Mouse (Mus musculus) stomach, embryonic 16.5 days (tissue): ENCODE results near the gene Rnf26. TPM values are rescaled to one million over a fixed set of nuclear protein-coding genes. Genes with fewer than 3 reads are reported as not detected.

ENCODE experiments used
- ATAC-seq: fragments of 200-750 bp; cut with Nextera tagmentation; 2 replicates; pipeline ENCODE4 v1.8.0; 2017; ENCODE audit warnings: moderate number of reproducible peaks, moderate TSS enrichment; ENCODE audit not compliant: insufficient read depth, low FRiP score
- H3K27ac ChIP-seq: fragments of 300-500 bp; sonication (generic); 2 replicates; pipeline ENCODE4 v1.5.1; 2014; ENCODE audit warnings: low read length
- H3K27me3 ChIP-seq: fragments of 300-500 bp; sonication (generic); 2 replicates; pipeline ENCODE4 v1.6.1; 2014; ENCODE audit warnings: low read length, control low read depth, mixed read lengths; ENCODE audit not compliant: control insufficient read depth, insufficient read depth
- H3K36me3 ChIP-seq: fragments of 300-500 bp; sonication (generic); 2 replicates; pipeline ENCODE4 v1.6.1; 2014; ENCODE audit warnings: low read length; ENCODE audit not compliant: control insufficient read depth, insufficient read depth
- H3K4me1 ChIP-seq: fragments of 300-500 bp; sonication (generic); 2 replicates; pipeline ENCODE4 v1.6.1; 2014; ENCODE audit warnings: low read length, control low read depth, mixed read lengths; ENCODE audit not compliant: control insufficient read depth, insufficient read depth
- H3K4me2 ChIP-seq: fragments of 300-500 bp; sonication (generic); 2 replicates; pipeline ENCODE4 v1.6.1; 2014; ENCODE audit warnings: low read depth, low read length, mixed read lengths
- H3K4me3 ChIP-seq: fragments of 300-500 bp; sonication (generic); replicated peaks from 2 replicates; pipeline ENCODE4 v1.5.1; 2014; ENCODE audit warnings: mild to moderate bottlenecking, low read length
- H3K9ac ChIP-seq: fragments of 300-500 bp; sonication (generic); 2 replicates; pipeline ENCODE4 v1.6.1; 2014; ENCODE audit warnings: low read length
- H3K9me3 ChIP-seq: fragments of 300-500 bp; sonication (generic); replicated peaks from 2 replicates; pipeline ENCODE4 v1.6.1; 2016; ENCODE audit warnings: low read length, control low read depth; ENCODE audit not compliant: control insufficient read depth
- WGBS: fragments of 180-500 bp; shearing (Covaris S2); extraction: QIAGEN DNeasy Blood & Tissue Kit; methylation state at CpG from one replicate; pipeline ENCODE4 v1.1.7; 2014; 5-methylcytosine and 5-hydroxymethylcytosine counted together
- polyA plus RNA-seq: library from polyadenylated mRNA; unstranded; fragments of >200 nt; fragmentation: Nextera tagmentation; extraction: Ambion mirVana; gene quantifications from 2 replicates; pipeline ENCODE4 v1.2.1, GENCODE M21; 2015

Rnf26 gene
- polyA plus RNA-seq, 1 experiment from 2014 or later, result 42.3 TPM

DNA sequence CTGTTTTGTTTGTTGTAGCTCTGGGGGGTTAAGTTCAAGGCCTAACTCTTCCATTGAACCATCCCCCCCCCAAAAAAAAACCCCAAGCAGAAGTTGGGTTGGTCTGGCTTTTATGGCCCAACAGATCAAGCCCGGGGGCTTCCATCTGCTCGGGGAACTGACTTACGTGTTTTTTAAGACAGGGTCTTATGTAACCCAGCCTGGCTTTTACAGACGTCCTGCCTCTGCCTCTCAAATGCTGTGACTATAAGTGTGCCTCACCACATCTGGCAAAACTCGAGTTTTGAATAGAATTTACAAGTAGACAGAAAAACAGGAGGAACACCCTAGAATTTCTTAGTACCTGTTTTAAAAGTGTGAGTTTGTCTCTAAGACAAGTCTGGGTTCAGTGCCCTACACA, 31.7 kb downstream of the Rnf26 start:
- ATAC-seq, result no peak
- peaks cover 46% of the 10 kb centered on the region for H3K4me1 ChIP-seq

DNA sequence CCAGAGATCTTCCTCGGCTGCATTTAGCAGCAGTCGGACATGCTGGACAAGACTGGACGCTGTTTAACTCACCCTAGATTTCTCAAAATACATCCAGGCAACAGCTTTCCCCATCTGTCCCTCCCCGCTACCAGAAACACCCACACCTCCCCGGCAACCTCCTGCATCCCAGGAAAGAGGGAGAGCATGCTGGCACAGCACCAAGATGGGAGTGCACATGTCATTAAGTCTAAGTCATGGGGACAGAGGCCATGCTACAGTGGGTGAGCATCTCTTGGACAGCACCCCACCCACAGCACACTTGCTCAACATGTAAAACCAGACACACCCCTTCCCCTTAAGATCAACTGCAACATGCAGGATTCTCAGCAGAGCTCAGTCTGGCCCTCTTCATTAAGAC, 32.4 kb downstream of the Rnf26 start:
- Histone ChIP-seq H3K27ac (no peak overlapping the region), H3K36me3 (no peaks in the 10 kb centered on the region), H3K27me3 (no peaks in the 10 kb centered on the region), H3K9ac (no peak overlapping the region), H3K4me2 (no peak overlapping the region), H3K4me3 (no peak overlapping the region), H3K9me3 (no peaks in the 10 kb centered on the region), H3K4me1 (peaks cover 44% of the 10 kb centered on the region)
- 58% methylated on average over 5 of the region's 5 CpGs for WGBS
- no peak for ATAC-seq

More for the DNA sequence above, 31.7 kb downstream of the Rnf26 start:
- H3K9ac ChIP-seq, result no peak overlapping the region
- H3K9me3 ChIP-seq, result no peaks in the 10 kb centered on the region
- H3K36me3 ChIP-seq, result no peaks in the 10 kb centered on the region
- no peak overlapping the region for H3K27ac ChIP-seq
- no peak overlapping the region for H3K4me3 ChIP-seq
- H3K27me3 ChIP-seq, result no peaks in the 10 kb centered on the region
- no peak overlapping the region for H3K4me2 ChIP-seq
- 65% methylated on average over 5 of the region's 5 CpGs for WGBS

DNA sequence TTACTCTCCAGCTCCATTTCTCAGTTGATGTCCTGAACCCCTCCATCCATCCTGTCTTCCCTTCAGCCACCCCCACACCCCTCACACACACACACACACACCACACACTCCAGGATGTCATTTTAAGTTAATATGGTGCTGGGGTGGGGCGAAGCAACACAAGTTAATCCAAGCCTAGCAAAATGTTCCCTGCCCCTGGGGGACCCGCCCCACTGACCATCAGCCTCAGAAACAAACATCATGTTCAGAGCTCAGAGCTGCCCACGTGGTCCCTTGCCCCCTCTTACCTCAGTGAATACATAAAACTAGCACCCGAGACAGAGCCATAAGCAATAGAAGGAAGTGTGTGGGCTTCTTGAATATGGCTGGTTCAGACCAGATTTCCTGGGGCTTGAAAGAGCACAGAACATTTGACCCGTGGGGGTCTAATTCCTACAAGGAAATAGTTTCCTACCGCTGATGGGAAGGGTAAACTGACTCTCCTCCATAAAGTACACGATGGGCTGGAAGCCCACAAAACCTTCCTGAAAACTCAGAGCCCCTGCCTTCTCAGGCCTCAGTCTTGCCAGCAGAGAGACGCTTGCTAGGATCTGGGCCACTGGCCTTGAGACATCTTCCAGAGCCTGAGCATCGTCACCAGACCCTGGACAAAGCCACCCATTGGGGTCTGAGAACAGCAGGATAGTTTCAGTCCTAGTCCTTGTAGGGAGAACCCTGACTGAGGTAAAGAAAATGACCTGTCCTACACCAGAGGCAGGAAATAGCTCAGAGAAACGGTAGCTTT, 33.1 kb downstream of the Rnf26 start:
- no peak overlapping the region for H3K4me2 ChIP-seq
- H3K36me3 ChIP-seq, result no peaks in the 10 kb centered on the region
- no peak overlapping the region for H3K9ac ChIP-seq
- WGBS, result 58% methylated on average over 10 of the region's 10 CpGs
- H3K27me3 ChIP-seq, result no peaks in the 10 kb centered on the region
- ATAC-seq, result no peak
- H3K4me1 ChIP-seq, result peaks cover 39% of the 10 kb centered on the region
- H3K9me3 ChIP-seq, result no peaks in the 10 kb centered on the region
- H3K27ac ChIP-seq, result 0 out of 2 replicates have a peak overlapping the region, but pooled peaks have one; percentile 6
- no peak overlapping the region for H3K4me3 ChIP-seq

DNA sequence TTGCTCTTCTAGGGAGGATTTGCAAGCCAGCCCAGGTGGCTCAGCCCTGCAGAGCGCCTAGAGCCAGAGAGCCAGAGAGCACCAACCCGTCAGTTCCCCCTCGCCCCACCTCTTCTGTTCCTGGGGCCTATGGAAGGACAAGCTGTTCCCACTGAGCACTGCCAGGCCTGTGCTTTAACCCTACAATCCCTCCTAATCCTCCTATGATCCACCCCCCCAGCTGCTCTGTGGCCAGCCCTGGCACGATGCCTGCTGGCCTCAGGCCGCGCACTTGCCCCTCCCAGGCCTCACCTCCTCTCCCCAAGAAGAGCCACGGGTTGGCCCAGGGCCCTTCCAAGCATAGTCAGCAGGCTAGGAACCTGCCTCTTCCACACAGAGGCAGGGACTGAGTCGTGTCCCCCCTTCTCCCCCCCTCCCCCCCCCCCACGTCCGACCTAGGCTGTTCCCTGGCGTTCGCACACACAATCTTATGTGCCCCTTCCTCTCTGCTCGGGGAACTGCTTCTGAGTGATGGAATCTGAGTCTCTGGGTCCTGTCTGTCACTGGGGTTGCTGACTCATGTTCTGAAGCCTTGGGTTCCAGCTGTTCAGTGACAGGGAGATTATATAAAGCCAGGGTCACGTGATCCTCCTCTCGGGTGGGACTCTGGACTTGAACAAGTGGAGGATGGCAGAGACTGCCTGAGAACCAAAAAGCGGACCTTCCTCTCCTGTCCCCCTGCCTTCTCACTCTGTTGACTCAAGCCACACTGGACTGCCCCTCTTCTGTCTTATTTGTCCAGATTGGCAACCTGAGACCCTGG, 34.2 kb downstream of the Rnf26 start:
- Histone ChIP-seq H3K27ac (peak overlapping the region; percentile 67), H3K4me1 (peaks cover 35% of the 10 kb centered on the region), H3K9me3 (no peaks in the 10 kb centered on the region), H3K27me3 (no peaks in the 10 kb centered on the region), H3K4me3 (no peak overlapping the region), H3K36me3 (no peaks in the 10 kb centered on the region), H3K9ac (peak overlapping the region; percentile 36; the same call in 1 of the 2 replicates), H3K4me2 (peak overlapping the region; percentile 27; the same call in 1 of the 2 replicates)
- peak; percentile 87 for ATAC-seq
- WGBS, result 22% methylated on average over 16 of the region's 16 CpGs

DNA sequence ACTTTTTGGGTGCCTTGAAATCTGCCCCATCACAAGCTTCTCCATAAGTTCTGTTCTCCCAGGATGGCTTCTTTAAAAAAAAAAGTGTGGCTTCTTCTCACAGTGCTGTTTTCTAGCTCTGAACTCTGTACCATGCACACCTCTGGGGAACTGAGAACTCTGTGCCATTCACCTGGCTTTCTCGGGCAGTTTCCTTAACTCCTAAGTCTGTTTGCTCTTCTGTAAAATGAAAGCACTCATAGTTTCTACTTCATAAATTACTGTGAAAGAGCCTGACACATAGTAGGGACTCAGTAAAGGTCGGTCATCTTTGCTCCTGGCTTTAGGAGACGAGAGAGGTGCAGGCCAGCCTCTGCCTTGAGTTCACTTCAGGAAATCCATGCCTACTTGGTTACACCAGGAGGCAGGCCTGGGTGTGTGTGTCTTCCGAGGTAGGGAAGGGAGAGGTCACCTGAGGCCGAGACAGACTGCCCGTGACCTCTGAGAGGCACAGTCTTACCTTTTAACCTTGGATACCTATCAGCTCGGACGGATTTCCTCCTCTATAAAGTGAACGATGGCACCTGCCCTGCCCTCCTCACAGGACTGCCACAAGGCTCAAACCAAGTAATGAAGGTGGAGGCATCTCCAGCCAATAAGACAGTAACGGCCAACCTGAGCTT, 35.0 kb downstream of the Rnf26 start:
- H3K9ac ChIP-seq, result peak overlapping the region; percentile 36; the same call in 1 of the 2 replicates

DNA sequence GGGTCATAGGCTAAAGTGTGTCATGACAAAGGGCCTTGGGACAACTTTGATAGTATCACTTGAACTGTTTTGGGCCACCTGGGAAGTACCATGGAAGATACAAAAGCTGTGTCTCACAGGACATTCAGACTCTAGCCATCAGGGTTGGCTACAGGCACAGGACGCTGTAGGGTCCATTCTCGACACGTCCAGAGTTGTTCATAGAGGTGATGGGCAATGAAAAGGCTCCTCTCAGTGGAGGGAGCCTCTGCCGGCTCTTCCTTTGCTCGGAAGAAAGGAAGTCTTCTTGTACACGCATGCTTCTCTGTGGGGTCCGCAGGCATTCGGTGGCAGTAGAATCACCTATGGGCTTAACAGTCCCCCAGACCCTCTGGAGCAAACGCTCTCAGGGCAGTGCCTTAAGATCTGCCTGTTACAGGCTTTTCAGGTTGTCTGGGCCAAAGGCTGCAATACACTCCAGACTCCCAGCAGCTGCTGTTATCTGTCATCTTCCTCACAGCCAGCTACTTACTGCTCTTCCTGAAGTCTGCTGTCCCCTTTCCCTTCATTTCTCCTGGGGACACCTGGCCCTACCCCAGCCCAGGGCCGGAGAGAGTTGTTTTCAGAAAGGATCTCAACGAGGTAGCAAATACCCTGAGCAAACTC, 35.9 kb downstream of the Rnf26 start:
- 88% methylated on average over 11 of the region's 11 CpGs for WGBS
- no peak overlapping the region for H3K4me3 ChIP-seq
- H3K4me2 ChIP-seq, result no peak overlapping the region
- H3K27me3 ChIP-seq, result no peaks in the 10 kb centered on the region
- H3K4me1 ChIP-seq, result peaks cover 31% of the 10 kb centered on the region
- no peaks in the 10 kb centered on the region for H3K9me3 ChIP-seq
- no peak overlapping the region for H3K27ac ChIP-seq
- no peak overlapping the region for H3K9ac ChIP-seq
- ATAC-seq, result no peak
- no peaks in the 10 kb centered on the region for H3K36me3 ChIP-seq

More for the DNA sequence above, 35.0 kb downstream of the Rnf26 start:
- 75% methylated on average over 10 of the region's 10 CpGs for WGBS
- ATAC-seq, result no peak
- Histone ChIP-seq H3K4me2 (peak overlapping the region; percentile 27; the same call in 1 of the 2 replicates), H3K4me1 (peaks cover 27% of the 10 kb centered on the region), H3K27ac (peak overlapping the region; percentile 67), H3K4me3 (no peak overlapping the region), H3K36me3 (no peaks in the 10 kb centered on the region), H3K27me3 (no peaks in the 10 kb centered on the region), H3K9me3 (no peaks in the 10 kb centered on the region)

DNA sequence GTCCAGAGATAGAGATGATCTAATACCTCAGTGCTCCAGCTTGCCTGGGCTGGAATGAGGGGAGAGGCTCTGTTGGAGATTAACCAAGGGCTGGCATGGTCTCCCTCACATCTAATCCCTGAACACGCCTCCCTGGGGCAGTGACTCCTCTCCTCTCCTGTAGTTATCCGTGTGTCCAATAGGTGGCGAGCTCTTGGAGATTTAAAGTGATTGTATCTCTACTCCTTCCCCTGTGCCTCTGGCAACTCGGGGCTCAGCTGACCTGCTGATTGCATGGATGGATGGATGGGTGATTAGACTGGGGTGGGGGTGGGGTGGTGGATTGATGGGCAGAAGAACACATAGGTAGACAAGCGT, 36.6 kb downstream of the Rnf26 start:
- H3K27ac ChIP-seq, result no peak overlapping the region
- H3K9ac ChIP-seq, result no peak overlapping the region
- H3K36me3 ChIP-seq, result no peaks in the 10 kb centered on the region
- no peak overlapping the region for H3K4me2 ChIP-seq
- no peaks in the 10 kb centered on the region for H3K9me3 ChIP-seq
- 0 out of 2 replicates have a peak, but pooled peaks have one; percentile 5 for ATAC-seq
- no peaks in the 10 kb centered on the region for H3K27me3 ChIP-seq
- WGBS, result 25% methylated on average over 5 of the region's 5 CpGs
- no peak overlapping the region for H3K4me3 ChIP-seq
- peaks cover 38% of the 10 kb centered on the region for H3K4me1 ChIP-seq

DNA sequence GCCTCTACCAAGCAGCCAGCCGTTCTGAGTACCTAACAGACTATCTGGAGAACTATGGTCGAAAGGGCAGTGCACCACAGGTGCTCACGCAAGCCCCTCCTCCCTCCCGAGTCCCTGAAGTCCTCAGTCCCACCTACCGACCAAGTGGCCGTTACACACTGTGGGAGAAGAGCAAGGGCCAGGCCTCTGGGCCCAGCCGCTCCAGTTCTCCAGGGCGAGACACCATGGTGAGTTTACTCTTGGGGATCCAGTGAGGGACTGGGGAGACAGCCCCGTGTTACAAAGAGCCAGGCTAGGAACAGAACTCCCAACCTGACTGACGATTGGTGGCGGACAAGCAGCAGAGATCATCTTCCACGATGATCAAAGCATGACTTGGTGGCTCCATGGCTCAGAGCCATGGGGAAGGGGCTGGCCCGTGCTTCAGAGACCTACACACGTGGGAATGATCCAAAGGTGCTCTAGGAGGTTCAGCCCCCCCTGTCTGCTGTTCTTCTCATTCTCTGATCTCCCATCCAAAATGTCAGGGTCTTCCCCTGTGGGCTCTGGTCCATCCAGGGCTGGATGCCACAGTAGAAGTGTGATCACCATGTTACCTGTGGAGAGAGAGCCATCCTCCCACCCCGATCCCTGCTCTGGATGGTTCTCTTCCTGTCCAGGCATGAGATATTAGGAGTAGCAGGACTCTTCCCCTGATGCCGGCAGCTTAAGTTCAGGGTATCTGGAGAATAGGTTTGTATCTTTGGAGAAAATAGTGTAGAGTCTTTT, 37.1 kb downstream of the Rnf26 start:
- no peaks in the 10 kb centered on the region for H3K9me3 ChIP-seq
- H3K4me1 ChIP-seq, result peaks cover 42% of the 10 kb centered on the region
- no peak overlapping the region for H3K4me3 ChIP-seq
- no peaks in the 10 kb centered on the region for H3K27me3 ChIP-seq
- no peak for ATAC-seq
- WGBS, result 71% methylated on average over 16 of the region's 16 CpGs
- H3K36me3 ChIP-seq, result no peaks in the 10 kb centered on the region
- no peak overlapping the region for H3K27ac ChIP-seq
- H3K9ac ChIP-seq, result no peak overlapping the region
- no peak overlapping the region for H3K4me2 ChIP-seq
